Mouse (Mus musculus) ES-E14 (cell line): ENCODE data around the gene Prom2. TPM values are rescaled to one million over a fixed set of nuclear protein-coding genes. Genes with fewer than 3 reads are reported as not detected.
A peak's percentile ranks its signal among the peaks of the same experiment; 100 is the strongest.

Experiments
- DNase-seq: peaks from one replicate; pipeline ENCODE4 v3.0.0-alpha.2; 2013; ENCODE audit warnings: low read depth, low spot score
- H3K27ac ChIP-seq: 2 replicates; pipeline ENCODE4 v1.5.1; 2012; ENCODE audit warnings: low read depth, mild to moderate bottlenecking, low read length, moderate library complexity, mixed read lengths; ENCODE audit not compliant: poor library complexity, insufficient read depth, severe bottlenecking
- H3K36me3 ChIP-seq: 2 replicates; pipeline ENCODE4 v1.6.1; 2012; ENCODE audit warnings: mild to moderate bottlenecking, low read length, moderate library complexity, mixed read lengths; ENCODE audit not compliant: control insufficient read depth, poor library complexity, insufficient read depth, severe bottlenecking
- H3K4me1 ChIP-seq, 2 experiments: fragments of 150-350 bp in 1 of 2; sonication (generic) in 1 of 2; 2 replicates each; pipeline ENCODE4 v1.6.1; 2012; ENCODE audit warnings: low read length in 2 of 2, mild to moderate bottlenecking in 1 of 2, mixed read lengths in 1 of 2; ENCODE audit not compliant: control insufficient read depth in 2 of 2, insufficient read depth in 2 of 2, poor library complexity in 1 of 2
- H3K4me3 ChIP-seq, 2 experiments: fragments of 150-350 bp in 1 of 2; sonication (generic) in 1 of 2; 2 replicates each; pipeline ENCODE4 v1.5.1; 2012; ENCODE audit warnings: low read length in 2 of 2, low read depth in 1 of 2, mild to moderate bottlenecking in 1 of 2, mixed read lengths in 1 of 2; ENCODE audit not compliant: insufficient read depth in 1 of 2, poor library complexity in 1 of 2, severe bottlenecking in 1 of 2
- H3K9ac ChIP-seq: 2 replicates; pipeline ENCODE4 v1.6.1; 2012; ENCODE audit warnings: low read depth, mild to moderate bottlenecking, low read length, mixed read lengths; ENCODE audit not compliant: poor library complexity, insufficient read depth, severe bottlenecking
- H3K9me3 ChIP-seq: fragments of 150-350 bp; sonication (generic); 2 replicates; pipeline ENCODE4 v1.6.1; 2012; ENCODE audit warnings: low read depth, mild to moderate bottlenecking, low read length; ENCODE audit not compliant: control insufficient read depth, insufficient read depth
- CHD2 ChIP-seq: IDR thresholded peaks from 2 replicates; pipeline ENCODE4 v1.6.1; 2014; ENCODE audit warnings: mild to moderate bottlenecking, low read depth, low read length, inconsistent platforms
- HCFC1 ChIP-seq: IDR thresholded peaks from 2 replicates; pipeline ENCODE4 v1.6.1; 2012; ENCODE audit warnings: low read length, inconsistent platforms, borderline replicate concordance; ENCODE audit not compliant: insufficient read depth
- MAFK ChIP-seq: IDR thresholded peaks from 2 replicates; pipeline ENCODE4 v1.6.1; 2014; ENCODE audit warnings: mild to moderate bottlenecking, low read depth, low read length, inconsistent platforms; ENCODE audit not compliant: insufficient read depth
- ZC3H11A ChIP-seq: IDR thresholded peaks from 2 replicates; pipeline ENCODE4 v1.6.1; 2012; ENCODE audit warnings: low read depth, mild to moderate bottlenecking, inconsistent platforms, low read length, borderline replicate concordance
- ZNF384 ChIP-seq: IDR thresholded peaks from 2 replicates; pipeline ENCODE4 v1.6.1; 2012; ENCODE audit warnings: low read depth, low read length, inconsistent platforms
- in situ Hi-C, 2 experiments: fragments of 600-800 bp; cut with MboI; formaldehyde crosslinking; loops; one replicate each; pipeline ENCODE4 v1.15.1; 2025; ENCODE audit warnings: low sequenced_read_pairs in 2 of 2, inconsistent platforms in 1 of 2; ENCODE audit not compliant: unreplicated experiment in 2 of 2
- total RNA-seq: library from RNA; depleted of rRNA; stranded (reverse); fragments of 300-350 nt; gene quantifications from 2 replicates; pipeline ENCODE4 v1.2.3, GENCODE M21; 2012

The Prom2 gene
- total RNA-seq, 1 experiment: 0.45 TPM

DNA sequence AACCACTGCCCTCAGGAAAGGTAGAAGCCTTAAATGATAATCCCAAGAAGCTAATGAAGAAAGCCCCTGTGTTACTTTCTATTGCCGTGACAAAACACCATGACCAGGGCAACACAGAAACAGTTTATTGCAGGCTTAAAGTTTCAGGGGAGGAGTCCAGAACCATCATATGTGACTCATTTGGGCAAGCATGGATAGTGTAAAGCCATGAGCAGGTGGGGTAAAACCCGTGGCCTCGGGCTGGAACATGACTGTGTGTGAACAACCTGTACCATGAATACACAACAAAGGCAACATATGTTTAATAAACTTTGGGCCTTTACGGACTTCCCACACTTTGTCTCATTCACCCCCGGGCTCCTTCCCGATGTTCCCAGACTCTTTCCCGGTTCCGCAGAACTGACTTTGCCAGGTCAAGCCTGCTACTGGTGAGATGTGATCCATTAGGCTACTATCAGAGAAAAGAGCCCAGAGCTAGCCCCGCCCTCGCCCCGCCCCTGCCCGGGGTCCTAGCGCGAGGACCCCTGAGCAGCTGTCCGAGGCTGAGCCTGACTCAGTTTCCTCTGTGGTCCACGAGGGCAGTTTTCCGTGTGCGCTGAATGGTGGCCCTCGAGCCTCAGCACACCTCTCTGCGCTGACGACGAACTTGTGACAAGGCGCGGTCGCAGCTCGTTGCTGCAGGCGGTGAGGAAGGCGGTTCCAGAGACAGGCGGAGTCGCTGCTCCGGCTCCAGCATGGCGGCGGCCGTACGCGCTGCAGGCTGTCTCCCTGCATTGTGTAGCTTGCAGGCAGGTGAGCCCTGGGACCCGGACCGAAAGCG lies 45.6 kb upstream of the Prom2 start, which contains the start of the genes Zfp661 and Mrps5:
TSS of gene Zfp661 (minus strand) at position 401 of the 820 bp plus-strand sequence.
TSS of gene Mrps5 (plus strand) at position 529 of the 820 bp plus-strand sequence.
- Histone ChIP-seq H3K27ac (peak within 1 kb of the TSS; percentile 82; the same call in 1 of the 2 replicates), H3K9me3 (no peaks in the 10 kb centered on the region), H3K4me3 (peak within 1 kb of the TSS; percentile 84 to 91), H3K36me3 (no peaks in the 10 kb centered on the region; the same call in 1 of the 2 replicates), H3K9ac (peak within 1 kb of the TSS; percentile 91), H3K4me1 (peaks cover 3 to 7% of the 10 kb centered on the region in 2 experiments; a peak in 3 of 4 replicates)
- DNase-seq: peak; percentile 69
- in situ Hi-C loops: no loop called here
- TF ChIP-seq HCFC1 (peak; percentile 79), CHD2 (no peak)

DNA sequence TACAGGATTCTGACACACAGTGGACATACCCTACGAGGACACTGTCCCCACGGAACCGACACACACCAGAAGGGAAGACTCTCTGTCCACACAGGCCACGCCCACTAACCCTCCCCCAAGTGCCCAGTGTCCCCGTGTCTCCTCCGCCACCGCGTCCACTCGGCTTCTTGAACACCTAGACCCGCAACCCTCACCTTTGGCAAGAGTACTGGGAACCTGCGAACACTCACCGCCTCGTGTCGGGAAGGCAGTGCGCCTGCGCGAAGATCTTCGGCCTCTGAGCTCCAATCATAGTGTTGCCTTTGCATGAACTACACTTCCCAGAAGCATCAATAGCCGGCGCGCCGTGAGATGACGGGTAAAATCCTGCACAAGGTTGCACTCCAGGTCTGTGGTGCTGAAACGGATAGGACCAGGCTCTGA lies 43.2 kb upstream of the Prom2 start:
- DNase-seq: peak; percentile 97
- in situ Hi-C loops: no loop called here
- Histone ChIP-seq H3K36me3 (peaks cover 2% of the 10 kb centered on the region; the same call in 1 of the 2 replicates), H3K9me3 (no peaks in the 10 kb centered on the region), H3K27ac (no peak overlapping the region), H3K4me3 (peak overlapping the region; percentile 74 to 75), H3K4me1 (peaks cover 0 to 7% of the 10 kb centered on the region in 2 experiments; a peak in 3 of 4 replicates), H3K9ac (peak overlapping the region; percentile 88)
- TF ChIP-seq CHD2 (no peak), ZNF384 (no peak), HCFC1 (peak; percentile 99)

DNA sequence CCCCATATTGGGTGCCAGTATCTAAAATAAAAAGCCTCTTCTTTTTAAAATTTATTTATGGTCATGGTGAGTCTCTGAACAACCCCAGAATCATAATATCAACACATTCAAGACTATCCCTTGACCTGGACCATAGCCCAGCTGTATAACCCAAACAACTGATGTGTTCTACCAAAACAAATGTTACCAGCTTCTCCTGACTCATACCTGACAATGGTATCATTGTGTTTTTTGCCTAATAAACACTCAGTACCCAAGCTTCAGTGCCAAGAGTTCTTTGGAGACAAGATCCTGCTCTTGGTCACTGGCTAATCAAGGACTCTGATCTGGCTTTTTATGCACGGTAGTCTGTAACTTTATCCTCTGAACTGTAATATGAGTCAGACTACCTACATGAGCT lies 32.1 kb upstream of the Prom2 start:
- no peak overlapping the region for H3K4me3 ChIP-seq
- TF ChIP-seq ZNF384 (no peak), ZC3H11A (no peak), MAFK (no peak), CHD2 (no peak), HCFC1 (no peak)
- in situ Hi-C loops: no loop called here
- no peaks in the 10 kb centered on the region for H3K9me3 ChIP-seq
- no peak overlapping the region for H3K9ac ChIP-seq
- H3K27ac ChIP-seq: no peak overlapping the region
- no peaks in the 10 kb centered on the region for H3K4me1 ChIP-seq
- H3K36me3 ChIP-seq: peaks cover 9% of the 10 kb centered on the region
- DNase-seq: no peak

DNA sequence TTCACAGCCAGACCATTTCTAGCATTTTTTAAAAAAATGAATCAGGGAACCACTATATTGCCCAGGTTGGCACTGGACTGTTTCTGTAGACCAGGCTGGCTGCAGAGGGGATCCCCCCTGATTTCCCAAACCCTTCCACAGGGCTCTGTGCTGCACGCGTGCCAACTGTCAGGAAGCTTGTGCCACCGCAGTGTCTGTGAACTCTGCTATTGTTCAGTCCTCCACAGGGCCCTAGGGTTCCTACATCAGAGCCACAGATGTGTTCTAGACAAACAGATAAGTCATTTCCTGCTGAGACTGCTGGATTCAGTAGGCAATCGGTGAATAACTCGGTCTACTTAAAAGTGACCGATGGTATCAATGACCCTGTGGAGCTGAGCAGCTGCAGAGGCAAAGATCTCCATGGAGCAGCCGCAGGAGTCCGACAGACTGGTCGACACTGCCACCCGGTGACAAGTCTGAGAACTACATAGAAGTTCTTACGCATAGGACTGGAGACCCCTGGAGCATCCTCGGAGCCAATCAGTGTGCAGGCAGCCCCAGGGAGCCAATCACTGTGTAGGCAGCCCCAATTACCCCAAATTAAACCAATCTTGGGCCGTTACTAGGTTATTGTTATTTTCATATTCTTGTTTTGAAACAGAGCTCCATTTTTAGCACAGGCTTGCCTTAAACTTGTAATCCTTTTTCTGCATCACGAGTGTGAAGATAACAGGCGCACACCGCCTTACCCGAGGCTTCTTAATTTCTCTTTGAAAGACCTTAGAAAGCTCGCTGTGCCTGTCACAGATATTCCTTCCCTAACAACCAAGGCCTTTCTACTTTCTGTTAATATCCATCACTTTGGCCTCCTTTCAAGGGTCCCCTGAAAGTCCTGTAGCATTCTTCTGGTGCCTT lies 18.1 kb upstream of the Prom2 start:
- H3K36me3 ChIP-seq: no peaks in the 10 kb centered on the region
- H3K4me3 ChIP-seq: peak overlapping the region in 1 of 2 experiments; percentile 25; a peak in 2 of 4 replicates
- in situ Hi-C loops: loop anchor here in 1 of 2 experiments (5.0 kb wide), 1 partner anchor 52 kb away; no protein-coding TSS in a partner anchor
- H3K9ac ChIP-seq: no peak overlapping the region
- H3K4me1 ChIP-seq: no peaks in the 10 kb centered on the region
- no peak overlapping the region for H3K27ac ChIP-seq
- TF ChIP-seq ZC3H11A (peak; percentile 88), HCFC1 (no peak), CHD2 (no peak)
- no peaks in the 10 kb centered on the region; the same call in 1 of the 2 replicates for H3K9me3 ChIP-seq
- peak; percentile 74 for DNase-seq
